Mouse (Mus musculus) CH12F3 (cell line): ENCODE results near the gene Numb.

Source experiments
- in situ Hi-C: fragments of 300-500 bp; cut with MboI; formaldehyde crosslinking; loops from 2 replicates; pipeline ENCODE4 v1.14.3; 2020; ENCODE audit warnings: low sequenced_read_pairs

Gene Numb

DNA sequence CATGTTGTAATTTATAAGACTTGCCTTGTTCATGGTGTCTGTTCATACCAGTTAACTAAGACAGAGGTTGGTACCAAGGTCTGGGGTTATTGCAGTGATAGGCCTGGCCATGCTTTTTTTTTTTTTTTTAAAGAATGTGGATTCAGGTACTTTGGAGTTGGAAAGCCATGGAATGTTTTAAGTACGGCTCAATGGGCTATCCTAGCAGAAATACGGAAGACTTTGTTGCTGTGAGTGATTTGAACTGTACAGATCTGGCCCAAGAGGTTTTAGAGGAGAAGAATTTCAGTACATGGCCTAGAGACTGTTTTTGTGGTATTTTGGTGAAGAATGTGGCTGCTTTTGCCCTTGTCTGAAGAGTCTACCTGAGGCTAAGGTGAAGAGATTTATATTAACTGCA is 63.7 kb downstream of the Numb start:
- in situ Hi-C loops: no loop called here

DNA sequence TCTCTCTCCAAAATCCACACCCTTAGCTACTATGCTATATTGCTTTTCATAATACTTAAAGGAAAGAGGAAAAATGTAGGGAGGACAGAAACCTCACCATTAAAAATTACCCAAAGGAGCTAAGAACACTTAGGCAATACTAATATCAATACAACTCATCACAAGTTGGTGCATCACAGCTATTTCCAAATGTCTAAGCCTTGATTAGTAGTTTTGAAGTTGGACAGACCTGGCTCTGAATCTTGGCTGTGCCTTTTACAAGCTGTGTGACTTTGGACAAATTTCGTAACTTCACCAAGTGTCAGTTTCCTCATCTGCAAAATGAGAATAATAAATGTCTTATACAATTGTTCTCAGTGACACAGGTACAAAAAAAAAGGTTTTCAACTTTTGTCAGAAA is 66.5 kb downstream of the Numb start:
- in situ Hi-C loops: no loop called here

DNA sequence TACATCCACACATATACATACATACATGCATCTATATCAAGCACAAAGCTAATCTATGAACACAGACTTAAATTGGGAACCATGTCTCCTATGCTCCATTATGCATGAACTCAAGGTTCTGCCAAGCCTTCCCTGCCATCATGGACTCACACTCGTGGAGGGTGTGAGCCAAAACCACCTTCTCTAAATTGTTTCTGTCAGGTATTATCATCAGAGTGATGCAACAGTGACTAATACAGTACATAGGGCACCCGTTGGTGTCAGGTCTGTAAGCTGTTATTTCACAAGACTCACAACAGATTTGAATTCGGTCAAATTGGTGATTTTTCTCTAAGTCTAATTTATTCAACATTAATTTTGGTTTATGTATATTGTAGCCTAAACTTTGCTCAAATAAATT is 67.5 kb downstream of the Numb start:
- in situ Hi-C loops: no loop called here

DNA sequence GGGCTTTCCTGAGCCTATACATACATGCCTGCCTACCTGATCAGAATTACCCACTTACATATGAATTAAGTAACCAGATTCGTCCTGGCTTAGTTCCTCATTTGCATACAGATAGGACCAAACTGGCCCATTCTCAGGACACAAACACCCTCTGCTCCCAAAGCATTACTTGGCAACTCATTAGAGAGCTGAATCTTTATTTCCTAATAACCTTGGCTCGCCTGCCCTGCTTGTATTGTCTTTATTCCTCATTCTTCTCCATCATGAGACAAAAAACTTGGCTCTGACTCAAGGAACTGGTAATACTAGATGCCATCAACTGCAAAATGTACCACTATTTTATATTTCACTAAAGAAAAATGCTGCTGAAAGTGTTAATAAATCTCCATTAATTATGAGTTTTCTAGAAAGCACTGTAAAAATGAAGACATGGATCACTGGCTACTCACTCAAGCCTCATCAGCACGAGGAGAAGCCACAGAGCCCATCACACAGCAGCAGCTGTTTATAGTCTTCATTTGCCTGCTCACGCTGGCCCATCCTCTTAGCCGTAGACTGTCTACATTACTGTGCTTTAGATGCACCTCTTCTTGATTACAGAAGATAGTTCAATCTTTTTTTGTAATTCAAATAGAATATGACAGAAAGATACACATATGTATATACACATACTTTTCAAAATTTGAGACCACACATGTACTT is 69.1 kb downstream of the Numb start:
- in situ Hi-C loops: no loop called here

DNA sequence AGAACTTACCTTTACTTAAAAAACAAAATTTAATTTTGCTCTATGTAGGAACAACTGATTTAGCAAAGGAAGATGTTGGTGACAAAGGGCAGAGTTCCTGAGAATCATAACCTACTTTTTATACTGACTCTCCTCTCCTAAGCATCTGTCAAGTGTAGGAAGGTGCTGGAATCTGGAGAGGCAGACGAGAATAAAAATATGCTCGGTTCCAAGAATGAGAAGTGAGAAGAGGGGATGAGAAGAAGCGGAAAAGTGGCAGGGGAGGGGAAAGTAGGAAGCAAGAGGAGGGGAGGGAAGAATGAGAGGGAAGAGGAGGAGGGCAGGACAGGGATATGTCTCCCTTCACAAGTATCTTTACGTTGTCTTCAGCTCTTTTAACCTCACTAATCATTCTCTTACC is 71.4 kb downstream of the Numb start:
- in situ Hi-C loops: no loop called here

DNA sequence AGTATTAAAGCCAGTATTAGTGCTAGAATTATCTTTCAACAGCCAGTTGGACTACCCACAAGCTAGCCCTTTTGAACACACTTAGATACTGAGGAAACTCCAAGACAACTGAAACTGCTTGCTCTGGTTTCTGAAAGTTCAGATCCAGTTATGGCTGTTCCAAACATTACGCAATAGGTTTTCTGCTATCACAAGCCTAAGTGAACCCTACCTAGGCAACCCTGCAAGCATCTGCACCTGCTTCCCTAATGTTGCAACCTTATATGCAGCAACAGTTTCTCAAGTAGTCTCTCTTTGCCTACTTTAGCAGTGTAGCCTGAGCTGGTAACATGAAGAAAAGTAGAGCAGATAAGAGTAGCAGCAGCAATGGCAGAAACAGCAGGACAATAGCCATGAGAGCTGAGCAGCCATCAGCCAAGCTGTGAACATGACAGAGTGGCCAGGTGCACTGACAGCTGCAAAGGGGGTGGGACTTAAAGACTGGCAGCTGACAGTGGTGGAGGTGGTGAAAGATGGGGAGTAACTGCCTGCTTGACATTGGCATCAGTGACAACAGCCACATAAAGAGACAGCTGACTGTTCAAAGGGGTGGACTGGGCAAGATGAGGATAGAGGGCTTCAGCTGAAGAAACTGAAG is 73.0 kb downstream of the Numb start:
- in situ Hi-C loops: no loop called here

DNA sequence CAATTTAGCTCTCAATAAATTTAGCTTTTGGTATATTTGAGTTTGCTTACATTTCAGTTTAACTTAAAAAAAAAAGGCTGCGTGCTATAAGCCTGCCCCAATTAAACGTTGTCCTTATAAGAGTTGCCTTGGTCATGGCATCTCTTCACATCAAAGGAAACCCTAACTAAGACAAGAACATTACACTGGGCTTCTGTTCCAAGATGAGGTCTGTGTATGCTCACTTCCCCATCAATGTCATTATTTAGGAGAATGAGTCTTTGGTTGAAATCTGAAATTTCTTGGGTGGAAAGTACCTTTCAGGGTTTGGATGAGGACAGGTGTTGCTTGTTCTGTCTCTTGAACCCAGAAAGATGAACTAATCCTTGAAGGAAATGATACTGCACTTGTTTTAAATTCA is 73.9 kb downstream of the Numb start:
- in situ Hi-C loops: no loop called here

DNA sequence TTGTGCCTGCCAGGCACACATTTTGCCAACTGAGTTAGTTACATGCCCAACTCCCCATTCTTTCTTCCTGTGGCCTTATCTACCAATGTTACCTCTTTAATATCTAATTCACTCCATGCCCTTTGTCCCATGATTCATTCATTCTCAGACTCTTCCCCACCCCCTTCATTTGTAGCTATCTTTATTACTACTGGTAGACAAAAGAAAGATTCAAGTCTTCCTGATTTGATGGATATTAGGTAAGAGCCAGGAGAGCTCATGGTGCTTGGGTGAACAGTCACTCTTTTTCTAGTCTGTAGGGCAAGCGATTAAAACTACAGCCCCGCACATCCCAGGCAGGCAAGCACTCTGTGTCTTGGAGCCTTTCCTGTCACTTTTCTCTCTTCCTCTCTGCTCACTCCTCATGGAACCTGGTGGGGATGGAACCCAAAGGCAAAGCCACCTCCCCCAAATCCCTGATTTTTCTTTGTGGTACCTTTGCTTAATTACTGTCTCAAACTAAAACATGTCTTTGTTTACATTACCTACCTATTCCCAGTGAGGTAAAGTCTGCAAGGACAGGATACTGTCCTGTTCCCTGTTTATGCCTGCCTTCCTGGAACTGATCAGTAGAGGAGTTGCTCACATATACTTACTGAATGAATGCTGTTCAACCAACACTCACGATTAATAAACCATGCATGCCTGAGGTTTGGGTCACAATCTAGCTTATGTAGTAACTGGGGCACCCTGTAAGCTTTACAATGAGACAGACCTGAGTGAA is 78.9 kb downstream of the Numb start:
- in situ Hi-C loops: no loop called here

DNA sequence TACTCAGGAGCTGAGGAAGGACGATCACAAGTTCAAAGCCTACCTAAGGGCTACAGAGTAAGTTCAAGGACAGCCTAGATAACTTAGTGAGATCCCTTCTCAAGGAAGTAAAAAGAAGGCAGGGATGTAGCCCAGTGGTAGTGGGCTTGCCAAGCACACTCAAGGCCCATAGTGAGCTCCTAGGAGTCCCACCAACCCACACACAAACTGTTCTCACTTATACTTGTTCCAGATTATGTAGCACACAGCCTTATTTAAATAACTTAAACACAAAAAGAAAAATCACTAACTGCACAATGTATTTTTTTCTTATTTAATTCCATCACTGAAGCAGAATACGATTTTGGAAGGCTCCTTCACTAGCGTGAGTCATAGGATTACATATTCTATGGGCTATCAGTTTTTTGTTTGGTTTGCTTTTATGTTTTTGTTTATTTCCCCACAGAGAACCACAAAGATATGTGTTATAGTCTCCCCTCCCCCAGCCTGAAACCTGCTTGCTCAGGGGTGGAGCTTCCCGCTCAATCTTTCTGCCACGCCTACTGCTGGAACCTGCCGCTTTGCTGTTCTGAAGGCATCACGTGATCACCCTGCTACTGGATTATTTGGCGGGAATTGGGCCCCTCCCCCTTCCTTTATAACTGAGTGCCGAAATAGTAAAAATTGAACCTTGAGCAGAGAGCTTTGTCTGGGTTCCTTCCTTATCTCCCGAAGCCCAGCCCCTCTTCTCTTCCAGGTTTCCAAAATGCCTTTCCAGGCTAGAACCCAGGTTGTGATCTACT is 80.1 kb downstream of the Numb start:
- in situ Hi-C loops: no loop called here

DNA sequence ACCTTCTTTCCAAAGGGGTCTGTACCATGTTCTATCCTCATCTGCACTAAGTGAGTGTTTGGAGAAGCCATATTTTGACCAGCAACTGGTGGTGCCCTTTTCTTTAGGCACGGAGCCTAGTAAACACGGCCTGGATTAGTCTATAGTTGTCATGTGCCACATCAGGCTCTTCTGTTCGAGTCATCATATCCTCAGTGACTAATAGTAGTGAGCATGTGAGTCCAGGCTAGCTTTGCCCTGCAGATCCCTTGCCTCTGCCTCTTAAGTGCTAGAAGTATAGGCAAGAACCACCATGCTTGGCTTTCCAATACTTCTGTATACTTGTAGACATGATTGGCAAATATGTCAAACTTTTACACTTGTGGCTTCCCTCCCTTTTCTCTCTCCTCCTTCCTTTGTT is 87.8 kb downstream of the Numb start:
- in situ Hi-C loops: no loop called here

DNA sequence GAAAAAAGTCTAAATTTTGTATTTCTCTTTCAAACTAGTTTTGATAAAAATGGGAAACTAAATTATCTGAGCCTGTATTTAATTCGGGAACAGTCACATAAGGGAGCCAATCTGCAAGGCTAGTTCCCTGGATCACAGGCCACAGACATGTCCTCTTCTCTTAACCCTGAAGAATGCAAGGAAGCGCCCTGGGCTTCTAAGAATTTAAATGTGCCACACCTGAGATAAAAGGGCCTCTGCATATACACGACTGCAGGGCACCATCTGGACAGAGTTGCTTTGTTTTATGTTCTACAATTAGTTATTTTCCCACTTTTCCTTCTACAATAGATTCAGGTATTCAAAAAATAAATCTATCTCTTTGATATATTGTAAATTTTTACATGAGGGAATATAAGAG is 91.3 kb downstream of the Numb start:
- in situ Hi-C loops: no loop called here

DNA sequence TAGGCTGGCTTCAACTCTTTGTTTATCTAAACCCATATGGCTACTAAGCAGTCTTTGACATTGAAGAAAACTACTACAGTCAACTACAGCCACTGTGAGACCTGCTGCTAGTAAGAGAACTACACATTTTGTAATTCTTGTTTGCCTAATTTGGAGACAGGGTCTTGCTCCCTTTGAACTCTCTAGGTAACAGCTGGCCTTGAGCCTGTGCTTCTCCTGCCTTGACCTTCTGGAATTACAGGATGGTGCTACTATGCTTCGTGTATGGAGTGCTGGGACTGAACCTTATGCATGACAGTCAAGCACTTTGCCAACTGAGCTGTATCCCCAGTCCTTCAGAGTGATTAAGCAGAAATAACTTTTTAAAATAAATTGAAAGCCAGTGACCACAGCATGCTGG is 105.1 kb downstream of the Numb start:
- in situ Hi-C loops: no loop called here

DNA sequence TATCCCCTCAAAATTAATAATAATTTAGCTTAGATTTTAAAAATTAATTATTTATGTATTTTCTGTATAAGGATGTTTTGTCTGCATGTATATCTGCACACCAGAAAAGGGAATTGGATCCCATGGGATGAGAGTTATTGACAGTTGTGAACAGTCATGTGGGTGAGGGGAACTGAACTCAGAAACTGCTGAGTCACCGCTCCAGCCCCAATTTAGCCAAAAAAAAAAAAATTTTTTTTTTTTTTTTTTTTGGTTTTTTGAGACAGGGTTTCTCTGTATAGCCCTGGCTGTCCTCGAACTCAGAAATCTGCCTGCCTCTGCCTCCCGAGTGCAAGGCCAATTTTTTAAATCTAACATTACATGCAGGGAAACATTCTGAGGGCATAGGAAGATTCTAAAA is 109.8 kb downstream of the Numb start:
- in situ Hi-C loops: no loop called here

DNA sequence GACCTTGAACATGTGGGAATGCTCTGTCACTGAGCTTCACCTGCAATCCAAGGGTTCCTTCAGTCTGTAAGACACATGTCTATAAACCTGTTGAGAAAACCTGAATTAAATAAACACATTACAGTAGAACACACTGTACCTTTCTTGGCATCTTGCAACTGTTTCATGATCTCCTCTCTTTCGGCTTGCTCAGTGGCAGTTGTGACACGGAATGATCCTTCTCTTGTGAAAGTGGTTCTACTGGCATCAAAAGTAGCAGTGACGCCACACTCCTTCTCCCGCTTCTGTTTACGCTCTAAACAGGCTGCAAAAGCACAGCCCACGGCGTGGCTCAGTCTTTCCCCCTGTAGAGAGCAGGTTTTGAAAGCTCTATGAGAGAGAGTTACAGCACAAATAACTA is 118.1 kb downstream of the Numb start:
- in situ Hi-C loops: no loop called here

DNA sequence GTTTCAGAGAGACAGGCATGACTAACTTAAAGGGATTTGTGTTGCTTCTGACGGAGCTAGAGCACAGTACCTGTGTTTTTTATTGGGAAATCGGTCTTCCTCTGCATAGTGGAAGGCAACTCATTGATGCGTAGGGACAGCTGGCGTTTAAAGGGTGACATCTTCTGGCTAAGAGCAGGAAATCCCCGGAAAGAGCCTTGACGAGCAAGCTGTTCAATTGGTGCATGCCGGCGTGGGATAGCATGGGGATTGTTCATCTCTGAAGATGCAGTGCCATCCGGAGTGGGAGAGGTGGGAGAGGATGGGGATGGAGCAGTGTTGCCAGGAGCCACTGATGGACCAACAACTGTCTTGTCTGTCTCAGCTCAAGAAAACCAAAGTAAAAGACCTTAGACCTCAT is 120.8 kb downstream of the Numb start:
- in situ Hi-C loops: no loop called here

DNA sequence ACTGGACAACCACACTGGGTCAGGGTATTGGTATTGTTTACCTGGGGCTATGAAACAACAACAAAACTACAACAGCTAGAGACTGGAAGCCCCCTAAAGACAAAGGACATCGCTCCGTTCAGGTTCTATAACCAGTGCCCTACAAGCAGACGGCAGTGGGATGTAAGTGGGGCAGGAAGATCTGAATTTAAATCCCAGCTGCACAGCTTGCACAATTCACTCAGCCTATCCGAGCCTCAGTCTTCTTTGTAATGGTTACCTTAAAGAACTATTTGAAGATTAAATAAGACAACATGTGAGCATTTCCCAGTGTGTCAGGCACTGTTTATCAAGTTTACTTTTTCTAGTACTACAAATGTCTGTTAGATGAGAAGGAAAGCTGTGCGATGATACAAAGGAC is 123.4 kb downstream of the Numb start:
- in situ Hi-C loops: no loop called here

DNA sequence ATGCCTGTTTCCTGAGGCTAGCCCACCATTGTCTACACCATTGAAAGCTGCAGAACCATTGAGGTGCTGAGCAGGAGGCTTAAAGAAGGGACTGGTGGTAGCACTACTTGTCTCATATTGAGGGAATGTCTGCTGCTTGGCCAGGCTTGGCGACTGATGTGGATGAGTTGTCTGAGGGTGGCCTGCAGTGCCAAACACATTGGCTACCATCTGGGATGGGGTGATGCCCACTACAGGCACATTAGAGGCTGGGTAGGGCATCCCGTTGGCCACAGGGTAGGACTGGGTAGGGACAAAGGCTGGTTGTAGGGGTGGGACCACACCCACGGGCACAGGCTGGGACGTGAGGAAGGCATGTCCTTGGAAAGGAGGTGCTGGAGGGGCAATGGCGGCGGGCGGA is 126.1 kb downstream of the Numb start:
- in situ Hi-C loops: no loop called here

DNA sequence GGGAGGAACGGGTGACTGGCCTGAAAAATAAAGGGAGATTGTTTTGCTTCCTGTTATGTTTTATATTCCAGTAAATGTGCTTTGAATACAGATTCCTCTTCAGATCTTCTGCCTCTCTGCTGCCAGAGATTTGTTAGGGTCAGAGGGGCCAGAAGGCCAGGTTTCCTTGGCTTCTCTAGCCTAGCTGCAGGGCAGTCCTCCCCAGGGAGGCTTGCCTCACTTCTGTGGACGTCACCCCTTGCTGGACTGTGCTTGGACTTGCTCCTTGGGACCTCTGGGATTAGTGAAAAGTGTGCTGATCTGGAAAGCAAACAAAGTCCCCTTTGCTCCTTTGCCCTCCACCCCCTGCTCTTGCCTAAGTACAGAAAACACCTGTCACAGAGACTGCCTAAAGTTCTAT is 126.7 kb downstream of the Numb start:
- in situ Hi-C loops: no loop called here

DNA sequence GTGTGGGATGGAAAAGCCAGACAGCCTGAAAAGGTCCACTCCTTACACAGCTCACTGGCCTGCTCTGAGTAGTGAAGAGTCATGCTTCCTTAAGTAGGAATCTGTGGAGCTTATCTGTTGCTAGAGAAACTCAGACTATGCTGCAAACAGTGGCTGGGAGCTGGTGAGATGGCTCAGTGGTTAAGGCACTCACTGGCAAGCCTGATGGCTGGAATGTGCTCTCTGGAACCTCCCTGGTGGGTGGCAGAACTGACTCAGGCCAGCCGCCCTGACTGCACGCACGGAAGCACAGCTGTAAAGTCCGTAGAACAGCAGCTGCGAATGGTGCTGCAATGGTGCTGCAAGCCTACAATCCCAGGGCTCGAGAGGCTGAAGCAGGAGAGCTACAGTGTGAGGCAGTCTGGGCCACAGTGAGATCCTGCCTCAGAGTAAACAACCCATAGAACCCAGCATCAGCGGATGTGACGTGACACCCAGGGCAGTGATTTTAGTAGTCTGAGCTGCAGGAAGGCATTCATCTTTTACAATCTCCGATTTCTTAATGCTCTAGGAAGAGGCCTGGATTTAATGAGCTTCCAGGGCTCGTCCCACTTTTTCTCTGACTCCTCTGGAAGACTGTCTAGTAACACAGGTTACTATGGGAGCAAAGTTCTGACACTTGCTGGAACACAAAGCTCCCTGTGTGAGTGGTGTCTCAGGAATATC is 128.9 kb downstream of the Numb start:
- in situ Hi-C loops: no loop called here

DNA sequence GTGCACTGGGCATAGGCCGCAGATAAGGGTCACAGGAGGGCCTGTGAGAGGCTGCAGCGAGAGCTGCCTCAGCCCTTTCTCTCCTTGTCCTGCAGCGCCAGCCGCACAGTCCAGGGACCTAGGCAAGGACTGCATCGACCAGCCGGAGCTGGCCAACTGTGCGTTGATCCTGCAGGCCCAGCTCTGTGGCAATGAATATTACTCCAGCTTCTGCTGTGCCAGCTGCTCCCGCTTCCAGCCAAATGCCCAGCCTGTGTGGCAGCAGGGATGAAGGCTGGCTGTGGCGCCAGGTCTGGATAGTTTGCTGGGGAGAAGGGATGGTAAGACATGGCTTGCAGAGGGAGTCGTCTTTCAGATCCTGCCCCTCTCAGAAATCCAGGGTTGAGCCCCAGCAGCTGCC is 130.0 kb downstream of the Numb start:
- in situ Hi-C loops: no loop called here

DNA sequence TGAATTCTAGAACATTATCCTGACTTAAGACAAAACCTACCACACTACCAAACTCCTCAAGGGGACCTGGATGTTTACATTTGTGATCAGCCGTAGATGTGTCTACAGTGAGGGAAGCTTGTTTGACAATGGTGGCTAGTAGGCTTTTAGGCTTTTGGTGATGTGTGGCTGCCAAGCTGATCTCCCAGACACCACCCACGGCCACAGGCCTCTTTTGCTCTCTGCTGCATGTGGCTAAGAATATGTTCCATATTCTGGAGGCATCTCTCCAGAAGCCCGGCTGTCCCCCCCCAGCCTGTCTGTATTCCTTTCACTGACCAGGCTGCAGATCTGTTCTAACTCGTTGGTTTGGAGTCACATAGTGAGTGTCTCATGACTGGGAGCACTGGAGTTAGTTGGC is 131.0 kb downstream of the Numb start:
- in situ Hi-C loops: no loop called here
